Mouse (Mus musculus) CH12.LX (cell line): ENCODE data around the gene Rassf8.

Experiments
- BHLHE40 ChIP-seq: IDR thresholded peaks from 2 replicates; pipeline ENCODE4 v1.6.1; 2011; ENCODE audit warnings: mild to moderate bottlenecking, low read depth, low read length, improper control_type of control experiment
- CHD1 ChIP-seq: IDR thresholded peaks from 2 replicates; pipeline ENCODE4 v1.6.1; 2012; ENCODE audit warnings: low read depth, low read length, improper control_type of control experiment, inconsistent platforms
- CTCF ChIP-seq, 2 experiments: IDR thresholded peaks in 1 of 2; conservative IDR thresholded peaks in 1 of 2; 2 replicates each; pipeline ENCODE4 v1.5.1; 2011 to 2012; ENCODE audit warnings: low read depth in 2 of 2, low read length in 2 of 2, improper control_type of control experiment in 1 of 2, inconsistent platforms in 1 of 2, mild to moderate bottlenecking in 1 of 2, moderate library complexity in 1 of 2
- EP300 ChIP-seq: IDR thresholded peaks from 2 replicates; pipeline ENCODE4 v1.6.1; 2011; ENCODE audit warnings: low read length, improper control_type of control experiment
- IRF4 ChIP-seq: IDR thresholded peaks from 2 replicates; pipeline ENCODE4 v1.6.1; 2014; ENCODE audit warnings: low read depth, mild to moderate bottlenecking, inconsistent platforms, low read length, improper control_type of control experiment
- MAX ChIP-seq: IDR thresholded peaks from 2 replicates; pipeline ENCODE4 v1.6.1; 2011; ENCODE audit warnings: low read length, improper control_type of control experiment

DNA sequence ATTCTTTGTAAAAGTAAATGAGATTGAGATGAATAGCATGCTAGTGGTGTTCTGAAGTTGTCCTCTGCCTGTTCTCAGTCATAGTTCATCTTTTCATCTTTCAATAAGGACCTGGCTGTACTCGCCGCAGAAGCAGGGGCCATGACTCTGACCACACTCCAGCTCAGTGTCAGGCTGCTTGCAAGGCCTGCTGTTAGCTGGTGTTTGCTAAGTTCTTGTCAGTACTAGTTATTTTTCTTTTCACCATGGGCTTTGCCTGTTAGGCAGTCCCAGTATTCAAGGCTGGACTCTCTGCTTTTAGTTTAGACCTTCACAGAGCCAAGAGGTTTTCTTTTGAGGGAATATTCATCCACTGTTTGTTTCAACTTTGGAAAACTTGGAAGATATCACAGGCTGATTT, 40.8 kb downstream of the Rassf8 start:
- TF ChIP-seq BHLHE40 = no peak
- TF ChIP-seq EP300 = no peak
- TF ChIP-seq CTCF (conservative IDR thresholded peaks at IDR 0.05 in 1 of 2, IDR thresholded peaks at IDR 0.05 in 1 of 2; ENCODE audit: low read depth in 2 of 2, low read length in 2 of 2) = no peak
- TF ChIP-seq CHD1 = no peak
- TF ChIP-seq IRF4 = no peak
- TF ChIP-seq MAX = no peak
